Mouse (Mus musculus) olfactory bulb, adult 2 months (tissue): ENCODE results near the gene Bglap2. TPM values are rescaled to one million over a fixed set of nuclear protein-coding genes. Genes with fewer than 3 reads are reported as not detected.
"Not testable (repeated sequence)": the region's sequence is repeated elsewhere in the genome, so short reads cannot be mapped to it uniquely, and the experiment has no call there.

Source experiments
- H3K27ac ChIP-seq: fragments of 200-500 bp; 2 replicates; pipeline ENCODE4 v1.5.1; 2012; ENCODE audit warnings: low read depth, low read length; ENCODE audit not compliant: insufficient read depth
- H3K4me1 ChIP-seq: fragments of 200-500 bp; 2 replicates; pipeline ENCODE4 v1.6.1; 2012; ENCODE audit warnings: low read length; ENCODE audit not compliant: control insufficient read depth, insufficient read depth
- H3K4me3 ChIP-seq: fragments of 200-500 bp; 2 replicates; pipeline ENCODE4 v1.5.1; 2012; ENCODE audit warnings: mild to moderate bottlenecking, low read depth, low read length, moderate library complexity; ENCODE audit not compliant: insufficient read depth
- CTCF ChIP-seq: fragments of 200-500 bp; IDR thresholded peaks from 2 replicates; pipeline ENCODE4 v1.5.1; 2012; ENCODE audit warnings: low read depth, mild to moderate bottlenecking, low read length, moderate library complexity; ENCODE audit not compliant: insufficient read depth
- POLR2A ChIP-seq: fragments of 200-500 bp; IDR thresholded peaks from 2 replicates; pipeline ENCODE4 v1.6.1; 2012; ENCODE audit warnings: mild to moderate bottlenecking, low read depth, low read length, moderate library complexity; ENCODE audit not compliant: insufficient read depth
- WGBS: fragments of 180-500 bp; shearing (Covaris S2); methylation state at CpG from one replicate; pipeline ENCODE4 v1.1.7; 2018; 5-methylcytosine and 5-hydroxymethylcytosine counted together
- polyA plus RNA-seq: library from polyadenylated mRNA; stranded (reverse); fragments of >200 nt; gene quantifications from 2 replicates; pipeline ENCODE4 v1.2.4, GENCODE M21; 2012; ENCODE audit warnings: low replicate concordance; ENCODE audit not compliant: missing spikeins, insufficient read depth, insufficient read length

Gene Bglap2
- not detected in 2 replicates for polyA plus RNA-seq

DNA sequence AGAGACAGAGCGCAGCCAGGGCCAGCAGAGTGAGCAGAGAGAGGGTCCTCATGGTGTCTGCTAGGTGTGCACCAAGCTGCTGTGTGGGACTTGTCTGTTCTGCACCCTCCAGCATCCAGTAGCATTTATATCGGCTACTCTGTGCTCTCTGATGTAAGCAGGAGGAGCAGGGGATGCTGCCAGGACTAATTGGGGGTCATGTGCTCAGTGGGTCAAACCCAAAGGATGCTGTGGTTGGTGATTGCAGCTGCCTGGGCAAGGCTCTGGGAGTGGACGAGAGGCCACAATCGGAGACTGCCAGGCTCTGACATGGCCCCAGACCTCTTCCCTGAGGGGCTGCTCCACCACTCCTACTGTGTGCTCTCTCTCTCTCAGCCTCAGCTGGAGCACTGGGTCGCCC, at the start of gene Bglap2:
Gene Bglap2, minus strand, starts transcription at position 101 of the 400 bp plus-strand sequence.
- not testable (repeated sequence) for H3K27ac ChIP-seq, H3K4me3 ChIP-seq
- H3K4me1 ChIP-seq = peaks cover 29% of the 10 kb centered on the region
- WGBS = 69% methylated on average over 5 of the region's 5 CpGs

DNA sequence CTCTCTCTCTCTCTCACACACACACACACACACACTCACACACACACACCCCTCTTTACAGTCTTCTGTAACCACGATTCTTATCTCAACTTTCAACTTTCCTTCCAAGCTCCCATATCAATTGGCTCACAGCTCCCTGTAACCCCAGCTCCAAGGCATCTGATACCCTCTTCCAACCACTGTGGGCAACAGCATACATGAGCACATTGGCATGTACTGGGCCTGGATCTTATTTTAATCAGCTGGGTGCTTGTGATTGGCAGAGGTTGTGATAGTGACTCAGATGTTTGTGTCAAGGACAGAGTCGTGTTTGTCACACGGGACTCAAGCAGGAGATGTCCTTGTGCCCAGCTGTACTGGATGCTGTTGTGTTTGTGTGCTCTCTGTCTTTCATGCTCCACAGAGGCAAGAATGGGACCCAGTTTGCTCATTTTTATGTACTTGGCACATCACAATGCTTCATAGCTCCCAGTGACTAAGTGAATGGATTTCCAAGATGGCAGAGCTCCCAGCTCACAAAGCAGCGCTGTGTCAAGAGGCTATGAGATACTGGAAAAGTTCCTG, 48.9 kb upstream of the Bglap2 start:
- 77% methylated on average over 4 of the region's 4 CpGs for WGBS
- no peaks in the 10 kb centered on the region for H3K4me1 ChIP-seq
- H3K4me3 ChIP-seq = no peak overlapping the region

DNA sequence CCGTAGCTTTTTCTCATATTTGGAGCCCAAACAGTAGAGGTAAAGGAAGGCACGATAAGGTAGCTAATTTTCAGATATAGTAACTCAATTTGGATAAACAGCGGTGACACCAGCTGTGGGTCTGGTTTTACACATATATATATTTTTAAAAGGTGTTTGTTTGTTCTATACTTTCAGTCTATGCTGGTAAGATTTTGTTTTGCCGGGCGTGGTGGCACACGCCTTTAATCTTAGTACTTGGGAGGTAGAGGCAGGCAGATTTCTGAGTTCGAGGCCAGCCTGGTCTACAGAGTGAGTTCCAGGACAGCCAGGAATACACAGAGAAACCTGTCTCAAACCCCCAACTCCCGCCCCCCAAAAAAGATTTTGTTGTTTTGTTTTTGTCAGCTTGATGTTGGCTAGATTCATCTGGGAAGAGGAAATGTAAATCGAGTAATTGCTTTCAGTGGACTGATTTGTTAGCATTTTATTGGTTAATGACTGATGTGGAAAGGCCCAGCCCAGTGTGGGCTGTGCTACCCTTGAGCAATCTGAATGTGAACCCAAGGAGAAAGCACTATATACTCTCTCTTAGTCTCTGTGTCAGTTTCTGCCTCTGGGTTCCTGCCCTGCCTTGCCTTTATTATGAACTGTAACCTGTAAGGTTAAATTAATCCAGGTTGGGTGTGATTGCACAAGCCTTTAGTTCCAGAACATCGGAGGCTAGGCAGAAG, 47.4 kb upstream of the Bglap2 start:
- H3K27ac ChIP-seq = no peak overlapping the region
- 78% methylated on average over 10 of the region's 10 CpGs for WGBS
- no peak overlapping the region for H3K4me3 ChIP-seq
- TF ChIP-seq CTCF = no peak
- no peak for TF ChIP-seq POLR2A
- H3K4me1 ChIP-seq = peaks cover 15% of the 10 kb centered on the region

More for the DNA sequence above, 48.9 kb upstream of the Bglap2 start:
- TF ChIP-seq CTCF (no peak), POLR2A (no peak)
- no peak overlapping the region for H3K27ac ChIP-seq

DNA sequence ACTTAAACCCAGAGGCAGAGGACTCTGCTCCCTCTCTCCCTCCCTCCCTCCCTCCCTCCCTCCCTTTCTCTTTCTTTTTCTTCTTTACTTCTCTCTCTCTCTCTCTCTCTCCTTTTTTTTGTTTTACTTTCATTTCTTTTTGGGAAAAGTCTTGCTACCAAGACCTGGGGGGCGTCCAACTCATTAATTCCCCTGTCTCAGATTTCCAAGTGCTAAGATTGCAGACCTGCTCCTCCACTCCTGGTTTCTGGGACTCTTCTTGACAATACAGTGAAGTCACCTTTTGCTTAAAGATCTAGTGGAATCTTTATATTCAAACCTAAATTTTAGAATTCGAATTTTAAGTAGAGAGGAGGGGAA, 46.8 kb upstream of the Bglap2 start:
- H3K27ac ChIP-seq = no peak overlapping the region
- 10% methylated on average over 2 of the region's 2 CpGs for WGBS
- H3K4me1 ChIP-seq = peaks cover 20% of the 10 kb centered on the region
- TF ChIP-seq POLR2A (no peak), CTCF (no peak)
- H3K4me3 ChIP-seq = no peak overlapping the region

DNA sequence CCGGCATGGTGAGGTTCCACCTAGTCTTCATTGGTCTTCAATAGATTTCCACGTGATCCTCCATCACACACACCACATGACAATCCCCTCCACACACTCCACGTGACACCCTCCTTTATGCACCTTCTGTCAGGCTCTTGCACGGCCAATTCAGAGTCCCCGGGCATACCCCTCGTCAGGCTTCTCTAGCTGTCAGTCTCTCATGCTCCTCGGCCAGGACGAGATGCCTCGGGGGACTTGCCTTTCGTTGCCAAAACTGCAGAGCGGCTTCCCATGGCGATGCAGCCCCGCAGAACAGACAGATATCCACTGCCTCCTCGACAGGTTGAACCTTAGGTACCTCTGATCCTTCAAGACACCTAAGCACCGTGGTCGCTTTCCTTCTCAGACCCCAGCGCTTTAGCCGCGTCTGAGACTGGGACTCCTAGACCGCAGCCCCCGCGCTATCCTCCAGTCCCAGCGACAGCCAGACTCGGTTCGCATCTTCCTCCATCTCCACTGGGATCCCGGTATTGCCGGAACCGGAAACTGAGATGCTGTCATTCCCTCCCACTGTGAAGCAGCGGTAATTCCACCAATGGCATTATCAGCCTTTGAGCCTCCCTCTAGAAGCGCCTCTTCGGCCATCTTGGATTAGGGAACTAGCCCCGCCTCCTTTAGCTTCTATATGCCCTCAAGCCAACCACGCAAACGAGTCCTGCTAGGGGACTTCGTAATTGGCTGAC, 46.3 kb upstream of the Bglap2 start, which contains the start of gene Slc25a44:
Gene Slc25a44, minus strand, starts transcription at position 535 of the 725 bp plus-strand sequence.
- H3K4me3 ChIP-seq = peak within 1 kb of the TSS; percentile 59
- peaks cover 22% of the 10 kb centered on the region for H3K4me1 ChIP-seq
- H3K27ac ChIP-seq = peak within 1 kb of the TSS; percentile 58; the same call in 1 of the 2 replicates
- under 1% methylated on average over 35 of the region's 35 CpGs for WGBS
- TF ChIP-seq POLR2A = peak; percentile 68
- no peak for TF ChIP-seq CTCF

DNA sequence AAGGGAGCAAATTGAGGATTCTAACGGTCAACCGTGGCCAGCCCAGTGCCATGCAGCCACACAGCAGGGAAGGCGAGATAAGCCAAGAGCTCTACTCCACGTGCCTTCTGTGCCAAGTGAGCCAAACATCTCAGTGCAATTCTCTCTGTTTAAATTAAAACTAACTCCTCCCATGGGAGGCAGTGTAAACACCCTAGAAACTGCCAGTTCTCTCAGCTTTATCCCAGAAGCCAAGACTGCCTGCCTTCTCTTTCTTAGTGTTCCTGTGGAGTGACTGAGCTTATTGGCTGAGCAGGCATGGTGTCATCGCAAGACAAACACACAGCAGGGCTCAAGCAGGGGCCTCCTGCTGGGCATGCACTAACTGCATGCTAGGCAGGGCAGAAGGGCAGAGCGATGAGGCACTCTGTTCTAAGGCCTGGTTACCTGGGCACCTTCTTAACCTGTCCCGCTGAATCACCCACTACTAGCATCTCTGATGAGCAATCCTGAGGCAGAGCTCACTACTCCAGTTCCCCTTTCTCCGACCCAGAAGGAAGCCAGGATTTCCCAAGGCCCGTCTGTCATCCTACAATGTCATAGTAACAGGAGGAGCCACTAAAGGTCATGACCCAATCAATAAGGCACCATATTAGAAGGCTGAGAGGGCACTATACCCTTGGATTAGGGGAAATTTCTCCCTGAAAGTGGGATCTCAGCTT, 43.7 kb upstream of the Bglap2 start:
- no peak overlapping the region for H3K4me3 ChIP-seq
- peaks cover 32% of the 10 kb centered on the region for H3K4me1 ChIP-seq
- peak overlapping the region; percentile 19; the same call in 1 of the 2 replicates for H3K27ac ChIP-seq
- WGBS = 20% methylated on average over 9 of the region's 9 CpGs
- TF ChIP-seq POLR2A (no peak), CTCF (no peak)

DNA sequence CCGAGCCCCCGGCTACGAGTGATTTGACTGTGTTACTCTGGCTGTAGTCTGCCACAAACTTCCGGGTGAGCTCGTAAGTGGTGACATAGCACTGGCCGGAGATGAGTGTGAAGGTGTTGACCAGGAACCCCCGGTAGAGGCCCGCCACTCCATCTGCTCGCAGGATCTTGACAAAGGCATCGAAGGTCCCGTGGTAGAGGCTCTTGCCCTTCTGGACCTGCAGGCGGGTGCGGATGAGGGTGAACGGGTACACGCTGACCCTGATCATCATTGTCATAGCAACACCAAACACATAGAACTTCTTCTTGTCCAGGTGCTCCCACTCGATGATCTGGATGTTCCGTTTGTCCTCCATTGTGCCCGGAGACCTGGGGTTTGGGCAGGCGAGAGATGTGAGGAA, 42.3 kb upstream of the Bglap2 start:
- Histone ChIP-seq H3K4me3 (no peak overlapping the region), H3K4me1 (peaks cover 35% of the 10 kb centered on the region), H3K27ac (no peak overlapping the region)
- TF ChIP-seq POLR2A (no peak), CTCF (no peak)
- 94% methylated on average over 19 of the region's 19 CpGs for WGBS

DNA sequence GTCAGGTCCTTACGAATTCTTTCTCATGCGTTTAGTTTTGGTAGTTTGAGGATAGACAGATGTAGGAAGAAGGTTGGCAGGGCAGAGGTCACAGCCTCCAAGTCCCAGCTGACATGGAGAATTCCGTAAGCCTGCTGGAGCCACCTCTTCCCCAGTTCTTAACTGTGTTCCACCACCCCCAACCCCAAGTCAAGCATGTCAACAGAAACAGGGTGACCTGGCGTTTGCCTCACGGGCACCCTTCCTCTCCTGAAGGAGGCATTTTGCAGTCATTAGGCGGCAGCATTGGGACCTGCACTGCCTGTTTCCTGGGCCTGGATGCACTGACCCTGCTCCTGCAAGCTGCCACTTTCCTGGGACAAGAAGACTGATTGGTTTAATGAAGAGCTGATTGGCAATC, 39.5 kb upstream of the Bglap2 start:
- TF ChIP-seq CTCF (no peak), POLR2A (no peak)
- H3K4me3 ChIP-seq = no peak overlapping the region
- H3K27ac ChIP-seq = no peak overlapping the region
- WGBS = 83% methylated on average over 6 of the region's 6 CpGs
- peaks cover 37% of the 10 kb centered on the region for H3K4me1 ChIP-seq

DNA sequence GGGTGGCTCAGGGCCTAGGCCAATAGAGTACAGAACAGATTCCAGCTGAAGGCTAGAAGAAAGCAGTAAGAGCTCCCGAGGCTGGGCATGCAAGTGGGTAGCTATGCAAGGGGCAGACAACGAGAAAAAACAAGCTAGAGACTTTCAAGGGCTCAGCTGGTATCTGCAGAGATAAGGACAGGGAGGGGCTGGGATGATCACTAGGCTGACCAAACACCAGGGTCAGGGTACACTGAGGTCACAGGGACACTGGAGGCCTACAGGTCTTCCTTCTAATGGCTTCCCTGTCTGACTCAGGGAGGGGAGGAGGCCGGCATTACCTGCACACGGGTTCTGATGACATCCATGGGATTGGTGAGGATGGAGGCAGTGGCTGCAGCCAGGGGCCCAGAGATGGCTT, 37.2 kb upstream of the Bglap2 start:
- no peak overlapping the region for H3K4me3 ChIP-seq
- TF ChIP-seq POLR2A = no peak
- no peak for TF ChIP-seq CTCF
- no peak overlapping the region for H3K27ac ChIP-seq
- H3K4me1 ChIP-seq = peaks cover 21% of the 10 kb centered on the region
- WGBS = 86% methylated on average over 4 of the region's 4 CpGs
